Mouse (Mus musculus) ovary, adult 18-20 months (tissue): ENCODE measurements around the gene AU015836.
A peak's percentile ranks its signal among the peaks of the same experiment; 100 is the strongest.
"Not testable (repeated sequence)": the region's sequence is repeated elsewhere in the genome, so short reads cannot be mapped to it uniquely, and the experiment has no call there.

Experiments used
- DNase-seq: peaks from one replicate; pipeline ENCODE4 v3.0.0; 2022; ENCODE audit warnings: low spot score, mixed read lengths

Gene AU015836

DNA sequence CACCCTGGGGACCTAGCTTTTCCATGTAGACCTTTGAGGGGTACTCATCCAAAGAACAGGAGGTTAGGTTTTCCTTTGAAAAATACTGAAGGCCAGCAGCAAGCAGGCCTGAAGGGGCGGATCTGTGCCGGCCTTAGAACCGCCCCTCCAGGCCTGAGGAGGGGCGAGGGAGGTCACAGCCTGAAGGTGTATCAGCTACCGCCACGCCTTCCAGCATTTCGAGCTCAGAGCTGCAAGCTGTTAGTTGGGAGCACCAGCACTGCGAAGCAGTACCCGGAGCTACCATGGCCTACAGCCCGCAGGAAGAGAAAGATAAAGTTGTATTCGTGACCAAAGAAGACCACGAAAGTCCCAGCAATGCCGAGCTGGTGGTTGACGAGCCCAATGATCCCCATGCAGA lies at the start of gene AU015836:
AU015836 (plus strand) TSS at position 216 of the 400 bp plus-strand sequence.
- DNase-seq = no peak

DNA sequence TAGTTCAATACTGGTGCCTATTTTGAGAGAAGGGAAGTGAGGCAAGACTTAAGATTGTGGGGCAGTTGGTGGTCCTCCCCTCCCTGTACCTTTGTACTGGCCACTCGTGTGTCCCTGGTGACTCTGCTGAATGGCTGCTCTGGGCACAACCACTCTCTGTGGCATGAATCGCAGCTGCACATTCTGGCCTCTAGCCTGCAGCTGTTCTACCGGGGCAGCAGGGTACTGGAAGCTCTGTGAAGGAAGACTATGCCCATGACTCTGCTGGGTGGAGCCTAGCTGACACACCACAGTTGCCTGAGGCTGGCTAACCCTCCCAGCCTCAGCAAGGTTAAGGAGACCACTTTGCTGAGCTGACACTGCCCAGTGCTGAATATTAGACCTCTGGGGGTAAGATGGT lies 49.4 kb upstream of the AU015836 start:
- no peak for DNase-seq

DNA sequence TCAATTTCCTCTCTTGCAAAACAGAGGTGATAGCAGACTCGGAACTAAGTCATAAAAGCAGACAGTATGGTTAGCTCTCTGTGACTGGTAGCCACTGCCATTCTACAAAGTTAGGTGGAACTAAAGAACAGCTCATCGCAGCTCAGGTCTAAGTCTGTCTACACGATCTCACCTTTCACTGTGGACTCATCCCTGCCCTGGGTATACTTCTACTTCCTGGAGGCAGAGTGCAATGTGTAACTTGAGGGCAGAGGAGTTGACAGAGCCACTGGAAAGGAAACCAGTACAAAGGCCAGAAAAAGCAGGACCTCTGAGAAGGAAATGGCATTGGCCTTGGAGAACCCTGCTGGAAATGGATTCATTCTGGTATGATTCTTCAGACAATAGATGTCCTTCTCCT lies 40.1 kb upstream of the AU015836 start:
- no peak for DNase-seq

DNA sequence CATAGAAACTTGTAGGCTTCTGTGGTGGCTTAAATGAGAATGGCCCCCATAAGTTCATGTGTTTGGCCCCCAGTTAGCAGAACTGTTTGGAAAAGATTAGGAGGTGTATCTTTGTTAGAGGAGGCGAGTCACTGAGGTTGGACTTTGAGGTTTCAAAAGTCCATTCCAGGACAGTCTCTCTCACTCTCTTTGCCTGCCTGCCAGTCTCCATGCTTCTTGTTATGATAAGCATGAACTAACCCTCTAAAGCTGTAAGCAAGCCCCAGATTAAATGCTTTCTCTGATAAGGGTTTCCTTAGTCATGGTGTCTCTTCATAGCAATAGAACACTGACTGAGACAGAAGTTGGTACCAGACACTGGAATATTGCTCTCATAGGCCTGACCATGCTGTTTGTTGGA lies 39.7 kb upstream of the AU015836 start:
- DNase-seq = no peak

DNA sequence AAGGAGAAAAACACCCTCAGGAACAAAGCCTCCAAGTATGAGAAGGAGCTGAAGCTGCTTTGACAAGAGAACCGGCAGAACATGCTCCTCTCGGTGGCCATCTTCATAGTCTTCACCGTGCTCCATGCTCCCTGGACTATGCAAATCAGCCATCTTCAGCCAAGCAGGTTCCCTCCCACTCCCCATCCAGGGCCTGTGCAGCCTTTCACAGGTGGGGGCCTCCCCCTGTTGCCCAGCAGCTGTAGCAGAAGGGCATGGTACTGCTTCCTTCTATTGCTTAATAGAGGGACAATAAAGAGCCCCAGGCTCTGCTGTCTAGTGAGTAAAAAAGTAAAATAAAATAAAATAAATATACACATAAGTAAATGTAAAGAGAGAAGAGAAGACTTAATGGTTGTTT lies 36.8 kb upstream of the AU015836 start:
- no peak for DNase-seq

DNA sequence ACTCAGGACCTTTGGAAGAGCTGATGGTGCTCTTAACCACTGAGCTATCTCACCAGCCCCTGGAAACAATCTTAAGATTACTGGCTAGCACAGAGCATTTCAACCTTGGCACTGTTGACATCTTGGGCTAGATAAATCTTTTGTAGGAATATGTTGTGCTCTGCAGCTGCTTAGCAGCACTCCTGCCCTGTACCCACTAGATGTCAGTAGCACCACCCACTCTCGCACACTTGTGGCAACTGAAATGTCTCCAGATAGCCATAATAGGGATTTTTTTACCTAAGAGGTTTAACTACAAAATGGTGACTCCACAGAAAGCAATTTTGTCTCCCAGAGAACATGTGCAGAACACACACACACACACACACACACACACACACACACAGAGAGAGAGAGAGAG lies 11.7 kb upstream of the AU015836 start:
- peak; percentile 40 for DNase-seq

DNA sequence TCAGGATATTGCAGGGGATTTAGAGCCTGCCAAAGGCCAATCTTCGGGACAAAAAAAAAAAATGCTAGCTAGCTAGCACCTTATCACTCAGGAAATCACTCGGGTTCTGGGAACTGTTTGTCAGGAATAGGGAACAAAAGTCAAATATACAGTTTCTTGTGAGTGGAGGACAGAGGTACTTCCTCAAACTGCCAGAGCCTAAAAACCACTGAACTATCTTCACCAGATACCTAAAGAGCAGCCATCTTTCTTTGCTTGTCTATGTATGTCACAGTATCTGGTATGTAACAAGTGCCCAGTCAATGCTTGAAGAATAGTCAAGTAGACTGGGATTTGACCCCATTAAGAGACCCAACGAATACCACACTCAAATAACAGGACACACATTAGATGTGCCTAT lies 10.0 kb upstream of the AU015836 start:
- no peak for DNase-seq

DNA sequence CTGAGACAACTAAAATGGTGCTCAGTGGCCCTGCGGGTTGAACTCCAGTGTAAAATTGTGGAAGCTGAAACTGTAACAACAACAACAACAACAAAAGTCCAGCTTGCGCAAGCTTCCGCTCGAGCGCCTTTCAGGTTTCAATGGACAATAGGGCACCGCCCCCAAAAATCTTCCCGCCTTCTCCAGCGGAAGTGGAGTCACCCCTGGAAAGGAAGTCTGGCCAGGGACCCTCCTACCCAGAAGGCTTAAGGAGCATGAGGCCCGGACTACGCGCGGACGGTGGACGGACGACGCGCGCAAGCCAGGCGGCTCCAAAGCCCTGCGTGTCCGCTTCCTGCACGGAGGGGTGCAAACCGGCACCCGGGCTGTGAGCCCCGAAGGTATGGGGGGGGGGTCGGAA lies 11.9 kb downstream of the AU015836 start:
- DNase-seq = no peak

DNA sequence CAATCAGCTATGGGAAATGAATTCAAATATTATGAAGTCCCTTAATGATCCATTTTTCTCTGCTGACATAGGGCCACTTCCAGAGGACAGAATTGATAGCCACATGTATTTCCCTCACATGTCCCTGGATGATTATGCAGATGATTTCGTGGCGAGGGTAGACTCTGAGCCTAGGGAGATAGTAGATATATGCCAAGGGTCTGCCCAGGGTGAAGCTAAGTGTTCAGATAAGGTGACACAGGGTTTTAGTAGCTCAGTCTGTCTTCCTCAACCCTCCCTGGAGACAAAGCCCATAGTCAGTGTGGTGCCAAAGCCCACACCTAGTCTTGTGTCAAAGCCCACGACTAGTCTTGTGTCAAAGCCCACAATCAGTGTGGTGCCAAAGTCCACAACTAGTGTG lies 13.7 kb downstream of the AU015836 start:
- no peak for DNase-seq

DNA sequence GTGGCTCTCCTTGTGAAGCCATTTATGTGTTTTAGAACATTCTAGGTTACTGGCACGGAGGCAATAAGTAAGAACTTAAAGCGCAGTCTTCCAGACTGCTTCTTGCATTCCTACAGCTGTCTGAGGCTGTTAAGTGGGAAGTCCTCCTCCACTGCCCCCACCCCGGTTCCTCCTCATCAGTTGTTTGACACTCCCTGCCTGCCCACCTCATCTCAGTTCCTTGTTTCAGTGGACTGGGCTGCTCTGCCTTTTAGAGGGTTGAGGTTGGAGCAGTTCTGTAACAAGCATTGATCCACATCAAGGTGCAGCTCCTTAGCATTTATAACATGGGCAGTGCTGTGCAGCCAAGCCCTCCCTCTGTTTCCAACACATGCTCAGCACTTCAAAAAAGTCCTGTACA lies 16.6 kb downstream of the AU015836 start:
- DNase-seq = not testable (repeated sequence)

DNA sequence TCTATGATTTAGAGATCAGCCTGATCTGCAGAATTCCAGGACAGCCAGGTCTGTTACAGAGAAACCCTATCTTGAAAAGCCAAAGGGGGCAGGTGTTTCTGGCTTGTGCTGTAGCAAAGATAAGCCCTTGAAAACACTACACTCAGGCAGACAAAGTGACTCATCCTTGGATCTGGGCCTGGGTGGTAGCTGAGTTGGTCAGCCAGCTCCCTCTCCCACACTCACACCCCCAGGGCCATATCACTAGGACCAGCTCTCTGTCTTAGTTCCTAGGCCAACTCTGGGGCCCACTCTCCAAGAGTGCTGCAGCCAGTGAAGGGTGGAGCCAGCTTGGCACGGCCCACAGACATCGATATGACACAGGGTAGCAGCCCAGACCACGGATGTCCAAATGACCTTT lies 38.5 kb downstream of the AU015836 start:
- DNase-seq = peak; percentile 28

DNA sequence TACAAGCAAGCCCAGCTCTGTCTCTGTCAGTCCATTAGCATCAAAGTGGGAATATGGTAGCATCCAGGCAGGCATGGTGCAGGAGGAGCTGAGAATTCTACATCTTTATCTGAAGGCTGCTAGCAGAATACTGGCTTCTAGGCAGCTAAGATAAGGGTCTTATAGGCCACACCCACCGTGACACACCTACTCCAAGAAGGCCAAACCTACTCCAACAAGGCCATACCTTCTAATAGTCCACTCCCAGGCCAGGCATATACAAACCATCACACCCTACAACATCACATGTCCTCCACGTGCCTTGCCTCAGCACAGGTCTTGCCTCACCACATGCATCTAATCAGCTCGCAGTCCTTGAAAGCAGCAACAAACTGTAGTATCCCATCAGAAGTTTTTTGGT lies 41.0 kb downstream of the AU015836 start:
- no peak for DNase-seq

DNA sequence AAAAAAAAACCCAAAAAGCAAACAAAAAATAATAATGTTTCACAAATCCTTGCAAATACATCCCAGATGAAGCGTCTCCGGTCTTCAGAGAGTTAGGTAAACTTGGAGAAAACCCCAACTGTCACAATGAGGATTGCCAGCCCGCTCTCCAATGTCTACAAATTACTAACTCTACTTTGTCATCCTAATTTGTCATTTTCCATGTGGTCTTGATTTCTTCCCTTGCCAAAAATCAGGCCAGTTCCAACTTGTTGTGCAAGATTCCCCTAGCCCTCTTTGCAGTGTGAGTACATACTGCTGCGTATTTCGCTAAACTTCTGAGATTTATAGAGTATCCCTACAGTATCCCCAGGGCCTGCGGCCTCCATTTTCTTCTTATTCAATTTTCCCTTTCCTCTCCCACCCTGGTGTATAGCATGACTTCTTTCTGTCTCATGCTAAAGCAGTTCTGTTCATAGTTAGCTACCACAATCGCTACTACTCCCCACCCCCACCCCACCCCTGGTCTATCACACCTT lies 43.3 kb downstream of the AU015836 start:
- no peak for DNase-seq

DNA sequence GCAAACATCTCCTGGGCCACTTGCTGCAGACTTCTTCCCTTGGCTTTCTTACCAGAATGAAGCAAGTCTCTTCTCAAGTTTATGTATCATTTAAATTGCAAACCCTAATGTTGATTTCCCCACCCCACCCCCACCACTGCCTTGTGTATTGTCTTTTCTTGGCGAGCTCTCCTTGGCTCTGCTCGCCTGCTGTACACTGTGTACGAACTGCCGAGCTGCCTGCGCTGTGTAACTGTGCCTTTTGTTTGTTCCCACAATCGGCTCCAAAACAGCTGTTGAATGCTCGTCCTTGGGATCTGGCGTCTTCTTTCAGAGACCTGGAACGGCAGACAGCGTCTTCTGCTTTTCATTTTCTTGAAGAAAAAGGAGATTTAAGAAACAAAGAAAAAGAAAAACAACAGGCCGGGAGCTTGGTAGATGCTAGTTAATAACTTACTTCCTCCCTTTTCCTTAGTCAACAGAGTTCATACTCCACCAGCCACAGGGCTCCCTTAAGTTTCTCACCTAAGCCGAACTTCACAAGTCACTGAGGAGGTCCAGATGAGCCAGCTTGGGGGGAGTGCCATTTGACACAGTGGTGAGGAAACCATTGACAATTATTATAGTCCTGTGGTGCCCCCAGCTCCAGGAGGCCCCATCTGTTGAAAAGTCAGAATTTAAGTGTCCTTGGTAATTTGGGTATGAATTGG lies 44.2 kb downstream of the AU015836 start:
- peak; percentile 27 for DNase-seq

DNA sequence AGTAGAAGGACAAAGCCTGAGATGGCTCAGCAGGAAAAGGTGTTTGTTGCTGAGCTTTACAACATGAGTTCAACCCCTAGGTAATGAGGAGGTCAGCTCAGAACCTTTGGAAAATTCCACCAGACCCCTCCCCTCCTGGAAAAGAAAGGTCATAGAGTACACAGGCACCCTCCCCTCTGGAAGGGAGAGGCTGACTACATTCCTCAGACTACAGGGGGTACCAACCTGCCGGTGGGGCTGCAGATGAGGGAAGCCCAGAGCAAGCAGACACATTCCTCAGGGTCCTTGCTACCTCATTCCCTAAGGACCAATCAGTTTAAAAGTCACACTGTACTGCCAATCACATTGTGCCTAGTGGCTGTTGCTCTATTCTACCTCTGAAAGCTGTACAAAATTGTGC lies 48.4 kb downstream of the AU015836 start:
- no peak for DNase-seq

DNA sequence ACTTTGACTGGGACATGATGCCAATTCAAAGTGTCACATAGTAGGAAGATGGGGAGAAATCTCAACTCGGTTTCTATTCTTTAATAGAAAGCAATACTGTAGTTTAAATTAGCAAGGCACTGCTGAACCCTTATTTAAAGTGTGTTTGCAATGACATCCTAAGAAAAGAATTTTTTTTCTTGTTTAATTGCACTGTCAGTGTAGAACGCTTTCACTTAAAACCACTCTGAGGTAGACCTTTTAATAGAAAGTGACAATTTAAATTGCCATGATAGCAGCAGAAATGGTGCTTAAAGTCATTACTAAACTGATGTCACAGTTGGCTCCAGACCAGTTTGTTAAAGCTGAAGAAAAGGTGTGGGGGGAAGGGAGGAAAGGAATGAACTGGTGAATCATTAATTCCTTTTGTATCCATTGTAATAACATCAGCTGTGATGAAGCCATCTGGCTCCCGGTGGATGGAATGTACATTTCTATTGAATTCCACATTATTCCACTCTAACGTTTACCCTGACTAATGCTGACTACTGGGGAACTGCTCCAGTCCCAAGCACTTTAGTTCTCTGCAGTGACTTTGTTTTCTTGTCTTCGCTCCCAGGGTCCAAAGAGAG lies 53.9 kb downstream of the AU015836 start:
- DNase-seq = no peak
